Mouse (Mus musculus) splenic B cell, adult 2 months (primary cell): ENCODE measurements around the gene Gm5169.
"Not testable (repeated sequence)": the region's sequence is repeated elsewhere in the genome, so short reads cannot be mapped to it uniquely, and the experiment has no call there.

Experiments used
- DNase-seq: peaks from one replicate; pipeline ENCODE4 v3.0.0-alpha.2; 2011; ENCODE audit warnings: low read depth, low spot score
- H3K27me3 ChIP-seq: 2 replicates; pipeline ENCODE4 v1.6.1; 2012; ENCODE audit warnings: mild to moderate bottlenecking, low read length, moderate library complexity, mixed read lengths; ENCODE audit not compliant: control insufficient read depth, poor library complexity, insufficient read depth, severe bottlenecking
- H3K36me3 ChIP-seq: 2 replicates; pipeline ENCODE4 v1.6.1; 2012; ENCODE audit warnings: mild to moderate bottlenecking, low read length, moderate library complexity, mixed read lengths; ENCODE audit not compliant: control insufficient read depth, poor library complexity, insufficient read depth, severe bottlenecking

Gm5169 gene

DNA sequence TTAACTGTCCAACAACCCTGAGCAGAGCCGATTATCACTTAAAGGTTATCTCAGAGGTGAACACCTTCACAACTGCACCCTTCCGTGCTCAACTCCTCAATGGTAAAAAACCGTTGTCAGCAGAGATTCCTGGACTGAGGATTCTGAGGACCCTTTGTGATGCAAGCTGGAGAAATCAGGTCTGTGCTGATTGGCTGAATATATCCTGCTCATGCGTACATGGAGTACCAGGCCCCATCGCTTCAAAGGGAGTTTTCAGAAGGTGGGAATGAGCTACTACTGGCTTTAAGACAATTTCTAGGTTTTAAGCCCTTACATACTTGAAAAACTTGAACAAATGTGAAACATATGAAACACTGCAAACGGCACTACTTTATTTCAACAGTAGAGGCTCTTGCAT, at the start of gene Gm5169:
Gene Gm5169 (minus strand): TSS at position 101 of the 400 bp plus-strand sequence.
- H3K36me3 ChIP-seq, DNase-seq, H3K27me3 ChIP-seq: not testable (repeated sequence)

DNA sequence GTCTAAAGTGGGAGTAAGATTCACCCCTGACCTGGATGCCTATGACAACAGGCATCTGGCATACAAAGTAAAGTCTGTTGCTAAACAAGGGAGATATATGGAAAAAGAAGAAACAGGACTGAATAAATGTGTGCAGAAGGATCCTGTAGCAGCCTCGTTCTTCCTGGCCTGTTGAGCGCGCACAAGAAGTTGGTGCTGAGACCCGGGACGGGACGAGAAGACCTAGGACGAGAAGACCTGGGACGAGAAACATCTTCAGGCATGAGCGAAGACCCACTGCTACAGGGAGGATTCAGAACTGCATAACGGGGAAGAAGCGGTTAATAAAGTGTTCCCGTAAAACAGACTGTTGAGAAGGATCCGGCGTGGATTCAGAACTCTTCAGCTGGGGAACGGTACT, 46.2 kb upstream of the Gm5169 start:
- H3K27me3 ChIP-seq, DNase-seq, H3K36me3 ChIP-seq: not testable (repeated sequence)
